Mouse (Mus musculus) myocyte (in vitro differentiated cells): ENCODE results near the gene Cacng8. TPM values are rescaled to one million over a fixed set of nuclear protein-coding genes. Genes with fewer than 3 reads are reported as not detected.

Experiments
- H3K27me3 ChIP-seq: one replicate; pipeline ENCODE4 v1.6.1; 2011; ENCODE audit not compliant: control insufficient read depth, insufficient read depth, insufficient read length
- H3K36me3 ChIP-seq: one replicate; pipeline ENCODE4 v1.6.1; 2011; ENCODE audit not compliant: control insufficient read depth, insufficient read depth
- H3K4me2 ChIP-seq: one replicate; pipeline ENCODE4 v1.6.1; 2011; ENCODE audit warnings: low read depth, control low read depth
- H3K4me3 ChIP-seq: one replicate; pipeline ENCODE4 v1.5.1; 2011; ENCODE audit warnings: mild to moderate bottlenecking, control low read depth, moderate library complexity
- H3K79me2 ChIP-seq: one replicate; pipeline ENCODE4 v1.6.1; 2011; ENCODE audit not compliant: control insufficient read depth, insufficient read depth
- H3ac ChIP-seq: one replicate; pipeline ENCODE4 v1.6.1; 2011; ENCODE audit not compliant: control insufficient read depth, insufficient read length
- CEBPB ChIP-seq: IDR thresholded peaks from 2 replicates; pipeline ENCODE4 v1.6.1; 2011; ENCODE audit warnings: mild to moderate bottlenecking, moderate library complexity; ENCODE audit not compliant: poor library complexity, insufficient read depth, severe bottlenecking
- E2F4 ChIP-seq: IDR thresholded peaks from one replicate; pipeline ENCODE4 v1.6.1; 2011; ENCODE audit warnings: mild to moderate bottlenecking, control low read depth, moderate library complexity; ENCODE audit not compliant: insufficient read depth
- MAX ChIP-seq: IDR thresholded peaks from one replicate; pipeline ENCODE4 v1.6.1; 2011; ENCODE audit warnings: low read depth, mild to moderate bottlenecking, control low read depth
- MYOD1 ChIP-seq, 3 experiments: IDR thresholded peaks; one replicate each; pipeline ENCODE4 v1.6.1; 2011; ENCODE audit warnings: control low read depth in 2 of 3, low read depth in 2 of 3, mild to moderate bottlenecking in 2 of 3, moderate library complexity in 1 of 3; ENCODE audit not compliant: insufficient read length in 2 of 3, control insufficient read depth in 1 of 3
- MYOG ChIP-seq, 3 experiments: IDR thresholded peaks; one replicate each; pipeline ENCODE4 v1.6.1; 2011; ENCODE audit warnings: control low read depth in 2 of 3, low read depth in 2 of 3, mild to moderate bottlenecking in 2 of 3; ENCODE audit not compliant: insufficient read length in 2 of 3, control insufficient read depth in 1 of 3, insufficient read depth in 1 of 3
- POLR2A ChIP-seq: IDR thresholded peaks from one replicate; pipeline ENCODE4 v1.6.1; 2011; ENCODE audit warnings: low read depth, mild to moderate bottlenecking, control low read depth, moderate library complexity; ENCODE audit not compliant: insufficient read length
- POLR2AphosphoS2 ChIP-seq: IDR thresholded peaks from one replicate; pipeline ENCODE4 v1.6.1; 2011; ENCODE audit warnings: low read depth, control low read depth; ENCODE audit not compliant: insufficient read length
- REST ChIP-seq: IDR thresholded peaks from one replicate; pipeline ENCODE4 v1.6.1; 2011; ENCODE audit warnings: mild to moderate bottlenecking, control low read depth, moderate library complexity; ENCODE audit not compliant: insufficient read depth, insufficient read length
- SRF ChIP-seq: IDR thresholded peaks from one replicate; pipeline ENCODE4 v1.6.1; 2011; ENCODE audit warnings: low read depth; ENCODE audit not compliant: control insufficient read depth, insufficient read length
- TCF12 ChIP-seq: IDR thresholded peaks from one replicate; pipeline ENCODE4 v1.6.1; 2011; ENCODE audit warnings: mild to moderate bottlenecking, control low read depth; ENCODE audit not compliant: poor library complexity, insufficient read depth, severe bottlenecking
- TCF3 ChIP-seq: IDR thresholded peaks from one replicate; pipeline ENCODE4 v1.6.1; 2011; ENCODE audit warnings: low read depth, control low read depth; ENCODE audit not compliant: insufficient read length
- USF1 ChIP-seq: IDR thresholded peaks from one replicate; pipeline ENCODE4 v1.6.1; 2011; ENCODE audit warnings: low read depth, mild to moderate bottlenecking, control low read depth, moderate library complexity
- polyA plus RNA-seq: library from polyadenylated mRNA; unstranded; fragments of >200 nt; fragmentation: generic; extraction: Trizol; gene quantifications from one replicate; pipeline ENCODE4 v1.2.1, GENCODE M21; 2012; ENCODE audit warnings: missing spikeins

The Cacng8 gene
- polyA plus RNA-seq, 1 experiment, result 0.18 TPM

DNA sequence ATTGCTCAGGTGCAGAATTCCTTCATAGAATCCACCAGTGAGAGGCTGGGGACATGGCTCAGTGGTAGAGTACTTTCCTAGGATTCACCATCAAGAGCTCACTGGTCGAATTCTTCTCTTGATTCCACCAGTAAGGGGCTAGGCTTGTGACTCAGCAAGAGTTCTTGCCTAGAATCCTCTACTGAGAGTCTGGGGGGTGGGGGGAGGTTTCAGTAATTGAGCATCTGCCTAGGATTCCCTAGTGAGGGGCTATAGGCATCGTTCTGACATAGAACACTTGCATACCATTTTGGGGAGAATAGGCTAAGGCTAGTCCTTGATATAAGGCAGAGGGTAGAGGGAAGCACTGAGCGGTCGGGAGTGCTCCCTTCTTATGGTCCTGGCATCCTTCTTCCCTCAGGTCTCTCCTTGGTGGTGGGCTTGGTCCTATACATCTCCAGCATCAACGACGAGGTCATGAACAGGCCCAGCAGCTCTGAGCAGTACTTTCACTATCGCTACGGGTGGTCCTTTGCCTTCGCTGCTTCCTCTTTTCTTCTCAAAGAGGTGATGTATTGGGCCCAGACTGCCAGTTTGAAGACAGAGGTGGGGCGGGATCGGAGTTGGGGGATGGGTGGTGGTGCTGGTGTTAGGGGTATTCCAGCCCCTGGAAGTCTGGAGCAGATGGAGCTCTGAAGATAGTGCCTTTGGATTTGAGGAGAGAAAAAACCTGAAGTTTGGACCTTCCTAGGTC, 24.8 kb upstream of the Cacng8 start:
- H3K36me3 ChIP-seq, result no peaks in the 10 kb centered on the region
- no peaks in the 10 kb centered on the region for H3K79me2 ChIP-seq
- no peak overlapping the region for H3ac ChIP-seq
- peaks cover 7% of the 10 kb centered on the region for H3K27me3 ChIP-seq
- TF ChIP-seq POLR2A, result no peak
- no peak for TF ChIP-seq REST
- H3K4me2 ChIP-seq, result no peak overlapping the region
- no peak overlapping the region for H3K4me3 ChIP-seq

DNA sequence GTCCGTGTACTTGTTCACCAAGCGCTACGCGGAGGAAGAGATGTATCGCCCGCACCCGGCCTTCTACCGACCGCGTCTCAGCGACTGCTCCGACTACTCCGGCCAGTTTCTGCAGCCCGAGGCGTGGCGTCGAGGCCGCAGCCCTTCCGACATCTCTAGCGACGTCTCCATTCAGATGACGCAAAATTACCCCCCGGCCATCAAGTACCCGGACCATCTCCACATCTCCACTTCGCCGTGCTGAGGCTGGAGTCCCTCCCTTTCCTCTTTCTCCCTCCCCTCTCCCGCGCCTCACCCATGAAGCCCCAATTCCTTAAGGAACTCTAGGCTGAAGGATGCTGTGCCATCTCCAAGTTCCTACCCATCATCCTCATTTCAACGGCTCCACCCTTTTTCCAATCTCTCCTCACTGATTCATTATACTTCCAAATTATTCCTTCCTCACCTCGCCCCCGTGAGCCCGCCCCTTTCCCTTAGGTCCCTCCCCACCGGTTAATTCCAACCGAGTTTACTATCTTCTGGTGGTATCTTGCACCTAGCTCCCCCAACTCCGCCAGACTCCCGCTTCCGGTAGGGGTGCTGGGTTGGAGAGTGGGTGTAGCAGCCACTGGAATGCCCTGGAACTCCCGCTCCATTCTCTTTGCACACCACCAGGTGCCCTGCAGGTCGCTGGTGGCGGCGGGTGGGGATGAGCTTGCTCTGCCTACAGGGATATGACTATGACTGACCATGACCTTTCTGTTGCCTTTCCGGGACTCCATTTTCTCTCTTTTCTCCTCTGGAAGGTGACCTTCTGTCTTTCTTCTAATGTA, 23.6 kb upstream of the Cacng8 start:
- TF ChIP-seq USF1 (no peak), MAX (no peak), REST (no peak), POLR2AphosphoS2 (no peak), TCF3 (no peak), SRF (no peak), TCF12 (no peak), E2F4 (no peak), MYOD1 (IDR thresholded peaks at IDR 0.05; ENCODE audit: control insufficient read depth in 1 of 3, insufficient read length in 2 of 3, low read depth in 2 of 3) (no peak), CEBPB (no peak), POLR2A (no peak), MYOG (IDR thresholded peaks at IDR 0.05; ENCODE audit: control insufficient read depth in 1 of 3, insufficient read depth in 1 of 3, insufficient read length in 2 of 3, low read depth in 2 of 3) (no peak)
- no peaks in the 10 kb centered on the region for H3K79me2 ChIP-seq
- H3ac ChIP-seq, result no peak overlapping the region
- H3K4me2 ChIP-seq, result no peak overlapping the region
- peaks cover 7% of the 10 kb centered on the region for H3K27me3 ChIP-seq
- H3K4me3 ChIP-seq, result no peak overlapping the region
- H3K36me3 ChIP-seq, result no peaks in the 10 kb centered on the region

DNA sequence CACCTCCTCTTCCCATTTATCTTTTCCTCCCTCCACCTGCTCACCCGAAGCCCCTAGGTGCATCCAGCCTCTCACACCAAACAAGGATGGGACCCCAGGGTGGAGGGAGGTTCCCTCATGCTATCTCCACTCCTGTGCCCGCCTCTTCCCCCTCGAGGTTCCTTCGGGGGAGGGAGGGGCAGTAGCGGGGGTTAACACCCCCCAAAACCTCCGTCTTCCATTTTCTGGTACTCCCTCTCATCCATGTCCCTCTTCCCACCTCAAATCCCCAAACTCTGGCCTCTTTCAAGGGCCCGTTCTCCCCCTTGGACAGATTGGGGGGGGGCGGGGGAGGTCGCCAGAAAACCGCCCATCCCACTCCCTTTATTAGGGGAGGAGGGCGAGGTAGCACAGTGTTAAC, 22.9 kb upstream of the Cacng8 start:
- Histone ChIP-seq H3K27me3 (peaks cover 7% of the 10 kb centered on the region), H3K4me3 (no peak overlapping the region), H3K4me2 (no peak overlapping the region), H3K36me3 (no peaks in the 10 kb centered on the region), H3K79me2 (no peaks in the 10 kb centered on the region), H3ac (no peak overlapping the region)
- TF ChIP-seq REST (no peak), POLR2AphosphoS2 (no peak), CEBPB (no peak), MYOG (IDR thresholded peaks at IDR 0.05; ENCODE audit: control insufficient read depth in 1 of 3, insufficient read depth in 1 of 3, insufficient read length in 2 of 3, low read depth in 2 of 3) (no peak), TCF12 (no peak)

DNA sequence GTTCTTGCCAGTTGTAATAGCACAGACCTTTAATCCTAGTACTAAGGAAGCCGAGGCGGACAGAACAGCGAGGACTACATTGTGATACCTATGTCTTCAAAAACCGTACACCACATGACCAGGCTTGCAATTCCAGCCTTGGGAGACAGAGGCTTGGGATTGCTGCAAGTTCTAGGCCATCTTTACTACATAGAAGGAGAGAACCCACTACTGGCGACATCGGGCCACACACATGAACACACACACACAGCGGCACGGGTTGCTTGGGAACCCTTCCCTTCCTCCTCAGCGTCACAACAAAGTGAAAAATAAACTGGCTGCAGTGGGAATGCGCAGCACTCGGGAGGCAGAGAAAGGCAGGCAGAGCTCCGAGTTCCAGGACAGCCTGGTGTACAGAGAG, 22.2 kb upstream of the Cacng8 start:
- H3K36me3 ChIP-seq, result no peaks in the 10 kb centered on the region
- no peak overlapping the region for H3ac ChIP-seq
- peaks cover 7% of the 10 kb centered on the region for H3K27me3 ChIP-seq
- H3K79me2 ChIP-seq, result no peaks in the 10 kb centered on the region
- TF ChIP-seq MYOG (IDR thresholded peaks at IDR 0.05; ENCODE audit: control insufficient read depth in 1 of 3, insufficient read depth in 1 of 3, insufficient read length in 2 of 3, low read depth in 2 of 3) (no peak), MYOD1 (IDR thresholded peaks at IDR 0.05; ENCODE audit: control insufficient read depth in 1 of 3, insufficient read length in 2 of 3, low read depth in 2 of 3) (no peak), POLR2A (no peak), TCF3 (no peak), MAX (no peak), SRF (no peak), POLR2AphosphoS2 (no peak)
- no peak overlapping the region for H3K4me2 ChIP-seq
- H3K4me3 ChIP-seq, result no peak overlapping the region

DNA sequence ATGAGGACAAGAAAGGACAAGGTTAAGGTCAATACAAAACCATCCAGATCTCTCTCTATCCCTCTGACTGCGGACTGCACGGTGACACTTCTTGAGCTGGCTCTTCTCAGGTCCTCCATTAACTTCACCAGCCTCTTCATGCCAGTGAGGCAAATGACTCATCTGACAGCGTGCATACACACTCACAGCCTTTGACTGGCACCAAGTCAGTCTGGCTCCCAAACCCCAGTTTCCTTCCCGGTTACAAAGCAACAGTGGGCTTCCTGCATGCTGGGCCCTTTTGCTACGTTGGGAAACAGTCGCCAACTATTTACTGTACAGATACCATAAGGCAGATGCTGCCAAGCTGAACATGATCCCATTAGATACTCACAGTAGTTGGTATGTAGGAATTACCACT, 21.3 kb upstream of the Cacng8 start:
- H3K27me3 ChIP-seq, result peaks cover 7% of the 10 kb centered on the region
- no peak overlapping the region for H3K4me3 ChIP-seq
- no peaks in the 10 kb centered on the region for H3K36me3 ChIP-seq
- no peak overlapping the region for H3K4me2 ChIP-seq
- no peak overlapping the region for H3ac ChIP-seq
- no peaks in the 10 kb centered on the region for H3K79me2 ChIP-seq
- TF ChIP-seq TCF3, result no peak
- TF ChIP-seq TCF12, result no peak
- TF ChIP-seq CEBPB, result no peak
- TF ChIP-seq POLR2A, result no peak
- TF ChIP-seq USF1, result no peak
- TF ChIP-seq MAX, result no peak
- TF ChIP-seq MYOG (IDR thresholded peaks at IDR 0.05; ENCODE audit: control insufficient read depth in 1 of 3, insufficient read depth in 1 of 3, insufficient read length in 2 of 3, low read depth in 2 of 3), result no peak
- TF ChIP-seq MYOD1 (IDR thresholded peaks at IDR 0.05; ENCODE audit: control insufficient read depth in 1 of 3, insufficient read length in 2 of 3, low read depth in 2 of 3), result no peak
- TF ChIP-seq REST, result no peak
- TF ChIP-seq E2F4, result no peak
- no peak for TF ChIP-seq POLR2AphosphoS2
- no peak for TF ChIP-seq SRF
